Mouse (Mus musculus) megakaryocyte, embryonic 14.5 days (primary cell): ENCODE measurements around the gene Opcml.

Experiments used
- FLI1 ChIP-seq: IDR thresholded peaks from 2 replicates; pipeline ENCODE4 v1.6.1; 2012; ENCODE audit warnings: low read length, inconsistent platforms, mixed read lengths
- GATA1 ChIP-seq: IDR thresholded peaks from 3 replicates; pipeline ENCODE4 v1.6.1; 2012; ENCODE audit warnings: mixed read lengths, low read length, inconsistent platforms, borderline replicate concordance

- TF ChIP-seq GATA1 (no peak), FLI1 (no peak)
These were observed 338.2 kb downstream of the Opcml start for GRCm38 (mm10) chr9:28128735-28129134.
